Mouse (Mus musculus) stomach, postnatal 0 days (tissue): Measurements from ENCODE around the gene Fyco1. TPM values are rescaled to one million over a fixed set of nuclear protein-coding genes. Genes with fewer than 3 reads are reported as not detected.

Source experiments
- ATAC-seq: fragments of 200-750 bp; cut with Nextera tagmentation; 2 replicates; pipeline ENCODE4 v1.8.0; 2017; ENCODE audit not compliant: low FRiP score, low TSS enrichment
- DNase-seq: peaks from one replicate; pipeline ENCODE4 v3.0.0-alpha.2; 2016; ENCODE audit warnings: low spot score
- H3K27ac ChIP-seq: fragments of 300-500 bp; sonication (generic); replicated peaks from 2 replicates; pipeline ENCODE4 v1.5.1; 2014; ENCODE audit warnings: mild to moderate bottlenecking, control low read depth
- H3K27me3 ChIP-seq: fragments of 300-500 bp; sonication (generic); 2 replicates; pipeline ENCODE4 v1.6.1; 2014; ENCODE audit warnings: low read length; ENCODE audit not compliant: control insufficient read depth, insufficient read depth
- H3K36me3 ChIP-seq: fragments of 300-500 bp; sonication (generic); 2 replicates; pipeline ENCODE4 v1.6.1; 2014; ENCODE audit warnings: low read length, mixed read lengths; ENCODE audit not compliant: control insufficient read depth, insufficient read depth
- H3K4me1 ChIP-seq: fragments of 300-500 bp; sonication (generic); replicated peaks from 2 replicates; pipeline ENCODE4 v1.6.1; 2014; ENCODE audit warnings: antibody characterized with exemption; ENCODE audit not compliant: control insufficient read depth, insufficient read depth
- H3K4me2 ChIP-seq: fragments of 300-500 bp; sonication (generic); replicated peaks from 2 replicates; pipeline ENCODE4 v1.6.1; 2014; ENCODE audit warnings: low read depth, mild to moderate bottlenecking, control low read depth, moderate library complexity
- H3K4me3 ChIP-seq: fragments of 300-500 bp; sonication (generic); 2 replicates; pipeline ENCODE4 v1.5.1; 2014; ENCODE audit warnings: low read depth, low read length, control low read depth
- H3K9ac ChIP-seq: fragments of 300-500 bp; sonication (generic); 2 replicates; pipeline ENCODE4 v1.6.1; 2014; ENCODE audit warnings: mild to moderate bottlenecking, low read length, control low read depth, mixed read lengths
- H3K9me3 ChIP-seq: fragments of 300-500 bp; sonication (generic); 2 replicates; pipeline ENCODE4 v1.6.1; 2016; ENCODE audit warnings: low read length; ENCODE audit not compliant: control insufficient read depth
- CTCF ChIP-seq: IDR thresholded peaks from 2 replicates; pipeline ENCODE4 v1.5.1; 2016; ENCODE audit warnings: antibody characterized with exemption, low read depth, mild to moderate bottlenecking, moderate library complexity
- EP300 ChIP-seq: optimal IDR thresholded peaks from 2 replicates; pipeline ENCODE3; 2016; ENCODE audit warnings: antibody characterized with exemption
- WGBS: fragments of 180-500 bp; shearing (Covaris S2); extraction: QIAGEN DNeasy Blood & Tissue Kit; methylation state at CpG from one replicate; pipeline ENCODE4 v1.1.7; 2014; 5-methylcytosine and 5-hydroxymethylcytosine counted together
- polyA plus RNA-seq: library from polyadenylated mRNA; unstranded; fragments of >200 nt; fragmentation: Nextera tagmentation; extraction: Ambion mirVana; gene quantifications from 2 replicates; pipeline ENCODE4 v1.2.1, GENCODE M21; 2015

Fyco1 gene
- polyA plus RNA-seq, 1 experiment from 2014 or later: 6.9 TPM

- 83% methylated on average over 4 of the region's 4 CpGs for WGBS
These were observed 22.8 kb downstream of the Fyco1 start for GRCm38 (mm10) chr9:123828916-123829315.

DNA sequence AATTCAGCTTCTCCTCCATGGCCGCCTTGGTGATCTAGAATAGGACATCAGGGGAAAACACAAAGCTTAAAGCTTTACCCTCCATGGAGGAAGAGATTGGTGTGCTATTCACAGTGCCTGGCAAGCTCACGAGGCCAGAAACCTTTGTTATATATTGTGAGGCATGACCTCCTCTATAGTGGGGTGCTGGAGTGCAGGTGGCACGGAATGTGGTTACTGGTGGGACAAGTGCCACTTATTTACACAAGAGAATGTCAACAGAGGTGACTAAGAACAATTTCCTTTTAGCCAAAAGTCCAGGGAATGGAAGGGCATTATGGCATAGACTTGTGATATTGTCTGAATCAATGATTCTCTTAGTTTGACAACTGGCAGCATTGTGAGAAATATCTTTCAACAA is 25.1 kb downstream of the Fyco1 start:
- no peak overlapping the region for H3K9ac ChIP-seq
- H3K4me2 ChIP-seq: no peak overlapping the region
- no peaks in the 10 kb centered on the region for H3K27me3 ChIP-seq
- TF ChIP-seq CTCF (no peak), EP300 (no peak)
- peak; percentile 50 for DNase-seq
- H3K4me3 ChIP-seq: no peak overlapping the region
- ATAC-seq: peak; percentile 90
- WGBS: 64% methylated on average over 3 of the region's 3 CpGs
- H3K9me3 ChIP-seq: no peaks in the 10 kb centered on the region
- peaks cover 39% of the 10 kb centered on the region for H3K36me3 ChIP-seq
- no peaks in the 10 kb centered on the region for H3K4me1 ChIP-seq
- H3K27ac ChIP-seq: peak overlapping the region; percentile 71

More at GRCm38 (mm10) chr9:123828916-123829315, 22.8 kb downstream of the Fyco1 start:
- Histone ChIP-seq H3K27me3 (no peaks in the 10 kb centered on the region), H3K4me1 (no peaks in the 10 kb centered on the region), H3K4me2 (no peak overlapping the region), H3K9me3 (no peaks in the 10 kb centered on the region), H3K4me3 (no peak overlapping the region), H3K9ac (no peak overlapping the region), H3K36me3 (peaks cover 28% of the 10 kb centered on the region), H3K27ac (no peak overlapping the region)
- DNase-seq (no peak), ATAC-seq (no peak)
- TF ChIP-seq CTCF (no peak), EP300 (no peak)

DNA sequence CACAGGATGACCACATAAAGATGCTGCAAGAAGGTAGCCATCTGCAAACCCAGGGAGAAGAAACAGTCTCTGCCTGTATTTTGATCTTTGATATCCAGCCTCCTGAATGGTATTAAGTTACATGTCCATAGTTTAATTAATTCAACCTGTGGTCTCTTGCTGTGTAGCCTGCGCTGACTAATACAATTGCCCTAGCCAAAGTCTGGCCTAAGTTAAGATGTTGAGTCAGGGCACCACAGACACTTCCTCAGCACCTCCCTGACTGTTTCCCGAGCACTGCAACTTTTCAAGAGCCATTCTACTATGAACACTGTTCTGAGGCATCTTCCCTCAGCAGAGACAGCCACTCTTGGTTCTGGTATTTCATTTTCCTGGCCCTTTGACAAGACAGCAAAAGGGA is 33.1 kb downstream of the Fyco1 start:
- 96% methylated on average over 2 of the region's 2 CpGs for WGBS
- TF ChIP-seq EP300: no peak
- no peak for TF ChIP-seq CTCF

DNA sequence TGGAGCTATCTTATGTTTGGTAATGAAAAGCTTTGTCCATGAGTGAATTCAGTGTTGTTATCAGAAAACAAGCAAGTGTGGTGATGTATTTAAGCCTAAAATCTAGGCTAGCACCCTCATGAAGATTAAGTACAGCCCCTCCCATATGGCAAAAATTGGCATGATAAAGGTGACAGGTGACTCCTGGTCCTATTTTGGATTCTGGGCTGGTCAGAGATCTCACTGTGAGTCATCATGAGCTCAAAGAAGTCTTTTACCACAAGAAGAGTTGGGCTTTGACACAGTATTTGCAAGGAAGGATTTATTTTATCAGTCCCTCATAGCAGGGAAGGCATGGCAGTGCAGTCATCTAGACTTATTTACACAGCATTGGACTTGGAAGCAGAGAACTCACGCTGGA is 35.7 kb downstream of the Fyco1 start:
- Histone ChIP-seq H3K4me1 (no peaks in the 10 kb centered on the region), H3K9ac (no peak overlapping the region), H3K27me3 (no peaks in the 10 kb centered on the region), H3K27ac (no peak overlapping the region), H3K4me3 (no peak overlapping the region), H3K4me2 (no peak overlapping the region), H3K36me3 (peaks cover 21% of the 10 kb centered on the region), H3K9me3 (no peaks in the 10 kb centered on the region)
- ATAC-seq (no peak), DNase-seq (no peak)
- WGBS: 56% methylated on average over 1 of the region's 1 CpGs
- TF ChIP-seq EP300 (no peak), CTCF (no peak)

More for the DNA sequence above, 33.1 kb downstream of the Fyco1 start:
- no peak for ATAC-seq
- Histone ChIP-seq H3K4me3 (no peak overlapping the region), H3K9ac (no peak overlapping the region), H3K4me1 (no peaks in the 10 kb centered on the region), H3K27me3 (no peaks in the 10 kb centered on the region), H3K4me2 (no peak overlapping the region), H3K9me3 (no peaks in the 10 kb centered on the region), H3K27ac (no peak overlapping the region), H3K36me3 (peaks cover 25% of the 10 kb centered on the region)
- DNase-seq: no peak

- TF ChIP-seq CTCF (no peak), EP300 (no peak)
- 86% methylated on average over 3 of the region's 3 CpGs for WGBS
- H3K9ac ChIP-seq: no peak overlapping the region
- DNase-seq (no peak), ATAC-seq (no peak)
- H3K4me3 ChIP-seq: no peak overlapping the region
- H3K36me3 ChIP-seq: peaks cover 19% of the 10 kb centered on the region
- no peaks in the 10 kb centered on the region for H3K4me1 ChIP-seq
- no peak overlapping the region for H3K27ac ChIP-seq
- H3K9me3 ChIP-seq: no peaks in the 10 kb centered on the region
- no peaks in the 10 kb centered on the region for H3K27me3 ChIP-seq
- no peak overlapping the region for H3K4me2 ChIP-seq
These were observed 36.3 kb downstream of the Fyco1 start for GRCm38 (mm10) chr9:123815444-123815843.

DNA sequence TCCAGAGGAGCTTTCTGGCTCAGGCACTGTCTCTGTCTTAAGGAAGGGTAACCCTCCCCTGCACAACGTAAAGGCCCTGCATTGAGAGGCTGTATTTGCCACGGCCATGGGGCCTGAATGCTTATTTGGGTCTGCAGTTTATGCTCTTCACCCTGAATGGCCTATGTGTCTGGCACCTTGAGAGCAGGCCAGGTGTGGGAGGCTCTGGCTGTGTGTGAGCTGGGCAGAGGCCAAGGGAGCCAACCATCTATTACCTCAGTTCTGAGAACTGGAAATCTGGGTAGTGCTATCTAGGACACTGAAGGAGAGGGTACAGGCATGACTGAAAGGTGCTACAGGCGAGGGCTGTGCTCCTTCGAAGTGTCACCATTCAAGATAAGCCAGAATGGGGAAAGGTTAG is 36.9 kb downstream of the Fyco1 start:
- Histone ChIP-seq H3K27ac (no peak overlapping the region), H3K36me3 (peaks cover 21% of the 10 kb centered on the region), H3K4me2 (no peak overlapping the region), H3K9ac (no peak overlapping the region), H3K4me3 (no peak overlapping the region), H3K9me3 (no peaks in the 10 kb centered on the region), H3K4me1 (no peaks in the 10 kb centered on the region), H3K27me3 (no peaks in the 10 kb centered on the region)
- ATAC-seq: no peak
- no peak for DNase-seq
- WGBS: 83% methylated on average over 4 of the region's 4 CpGs
- TF ChIP-seq CTCF (no peak), EP300 (no peak)

- Histone ChIP-seq H3K4me2 (no peak overlapping the region), H3K9ac (no peak overlapping the region), H3K36me3 (peaks cover 17% of the 10 kb centered on the region), H3K27me3 (no peaks in the 10 kb centered on the region), H3K4me1 (no peaks in the 10 kb centered on the region), H3K27ac (no peak overlapping the region), H3K9me3 (no peaks in the 10 kb centered on the region), H3K4me3 (no peak overlapping the region)
- DNase-seq (no peak), ATAC-seq (no peak)
- WGBS: 84% methylated on average over 2 of the region's 2 CpGs
- no peak for TF ChIP-seq CTCF
- no peak for TF ChIP-seq EP300
These were observed 37.4 kb downstream of the Fyco1 start for GRCm38 (mm10) chr9:123814326-123814725.
